Mouse (Mus musculus): ENCODE measurements around the gene Prkra. TPM values are rescaled to one million over a fixed set of nuclear protein-coding genes. Genes with fewer than 3 reads are reported as not detected.

Prkra gene
- total RNA-seq (2014; rRNA removed) (93.6 and 117 TPM in 2 replicates), polyA plus RNA-seq (2015; fragmentation: Nextera tagmentation; extraction: Ambion mirVana) (109 and 113 TPM in 2 replicates)

- no peaks in the 10 kb centered on the region for H3K9me3 ChIP-seq (ENCODE audit: low read length)
These were observed at the start of gene Prkra, which contains the start of gene Pjvk for GRCm38 (mm10) chr2:76647883-76648570. TSS of gene Prkra (minus strand) at chr2:76648015. TSS of gene Pjvk (plus strand) at chr2:76648476.

GRCm38 (mm10) chr2:76695290-76695689, 47.5 kb upstream of the Prkra start:
- ATAC-seq (ENCODE audit: low FRiP score) (no peak), DNase-seq (ENCODE audit: low spot score) (no peak)
- 85% methylated on average over 6 of the region's 6 CpGs for WGBS

More at GRCm38 (mm10) chr2:76647883-76648570, at the start of gene Prkra, which contains the start of gene Pjvk:
- H3K36me3 ChIP-seq (ENCODE audit: insufficient read depth, low read length): no peaks in the 10 kb centered on the region
- peak; percentile 2; the same call in 1 of the 2 replicates for TF ChIP-seq CTCF (IDR thresholded peaks at IDR 0.05)
- peak within 1 kb of the TSS; percentile 86 for H3K4me3 ChIP-seq (ENCODE audit: low read depth, low read length)
- H3K27ac ChIP-seq (ENCODE audit: low read depth, low read length): peak within 1 kb of the TSS; percentile 90
- H3K9ac ChIP-seq (replicated peaks; ENCODE audit: low read length, poor library complexity, severe bottlenecking): peak within 1 kb of the TSS; percentile 85
- peak within 1 kb of the TSS; percentile 72 for H3K4me2 ChIP-seq (ENCODE audit: low read depth, low read length, poor library complexity, severe bottlenecking)
- H3K4me1 ChIP-seq (ENCODE audit: insufficient read depth, low read length): no peaks in the 10 kb centered on the region
- ATAC-seq (ENCODE audit: low FRiP score) (peak; percentile 98), DNase-seq (ENCODE audit: low spot score) (peak; percentile 99)
- under 1% methylated on average over 41 of the region's 42 CpGs for WGBS
- H3K27me3 ChIP-seq (ENCODE audit: insufficient read depth, low read length): no peaks in the 10 kb centered on the region

DNA sequence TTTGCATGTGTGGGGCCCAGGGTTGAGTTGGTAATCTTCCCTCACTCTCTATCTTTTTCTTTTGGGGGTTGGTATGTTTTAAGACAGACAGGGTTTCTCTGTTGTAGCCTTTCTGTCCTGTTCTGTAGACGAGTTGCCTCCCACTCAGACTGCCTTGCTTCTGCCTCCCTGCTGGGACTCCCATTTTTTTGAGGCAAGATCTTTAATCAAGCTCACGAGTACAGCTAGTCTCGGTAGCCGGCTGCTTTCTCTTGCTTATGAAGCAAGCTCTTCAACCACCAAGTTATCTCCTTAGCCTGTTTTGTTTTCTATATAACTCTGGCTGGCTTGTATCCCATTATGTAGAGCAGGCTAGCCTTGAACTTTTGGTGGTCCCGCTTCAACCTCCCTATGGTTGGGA, 46.0 kb upstream of the Prkra start:
- no peaks in the 10 kb centered on the region for H3K9me3 ChIP-seq (ENCODE audit: low read length)
- no peak overlapping the region for H3K4me2 ChIP-seq (ENCODE audit: low read depth, low read length, poor library complexity, severe bottlenecking)
- H3K27me3 ChIP-seq (ENCODE audit: insufficient read depth, low read length): no peaks in the 10 kb centered on the region
- no peak for ATAC-seq (ENCODE audit: low FRiP score)
- H3K27ac ChIP-seq (ENCODE audit: low read depth, low read length): no peak overlapping the region
- no peak overlapping the region for H3K4me3 ChIP-seq (ENCODE audit: low read depth, low read length)
- no peak overlapping the region for H3K9ac ChIP-seq (replicated peaks; ENCODE audit: low read length, poor library complexity, severe bottlenecking)
- DNase-seq (ENCODE audit: low spot score): no peak
- H3K36me3 ChIP-seq (ENCODE audit: insufficient read depth, low read length): peaks cover 39% of the 10 kb centered on the region
- TF ChIP-seq CTCF (IDR thresholded peaks at IDR 0.05): no peak
- H3K4me1 ChIP-seq (ENCODE audit: insufficient read depth, low read length): no peaks in the 10 kb centered on the region
- WGBS: 87% methylated on average over 5 of the region's 5 CpGs

More at GRCm38 (mm10) chr2:76695290-76695689, 47.5 kb upstream of the Prkra start:
- no peak overlapping the region for H3K4me3 ChIP-seq (ENCODE audit: low read depth, low read length)
- H3K27me3 ChIP-seq (ENCODE audit: insufficient read depth, low read length): no peaks in the 10 kb centered on the region
- no peak overlapping the region for H3K27ac ChIP-seq (ENCODE audit: low read depth, low read length)
- H3K4me1 ChIP-seq (ENCODE audit: insufficient read depth, low read length): no peaks in the 10 kb centered on the region
- no peak for TF ChIP-seq CTCF (IDR thresholded peaks at IDR 0.05)
- no peak overlapping the region for H3K4me2 ChIP-seq (ENCODE audit: low read depth, low read length, poor library complexity, severe bottlenecking)
- no peak overlapping the region for H3K9ac ChIP-seq (replicated peaks; ENCODE audit: low read length, poor library complexity, severe bottlenecking)
- peaks cover 35% of the 10 kb centered on the region for H3K36me3 ChIP-seq (ENCODE audit: insufficient read depth, low read length)
- H3K9me3 ChIP-seq (ENCODE audit: low read length): no peaks in the 10 kb centered on the region

DNA sequence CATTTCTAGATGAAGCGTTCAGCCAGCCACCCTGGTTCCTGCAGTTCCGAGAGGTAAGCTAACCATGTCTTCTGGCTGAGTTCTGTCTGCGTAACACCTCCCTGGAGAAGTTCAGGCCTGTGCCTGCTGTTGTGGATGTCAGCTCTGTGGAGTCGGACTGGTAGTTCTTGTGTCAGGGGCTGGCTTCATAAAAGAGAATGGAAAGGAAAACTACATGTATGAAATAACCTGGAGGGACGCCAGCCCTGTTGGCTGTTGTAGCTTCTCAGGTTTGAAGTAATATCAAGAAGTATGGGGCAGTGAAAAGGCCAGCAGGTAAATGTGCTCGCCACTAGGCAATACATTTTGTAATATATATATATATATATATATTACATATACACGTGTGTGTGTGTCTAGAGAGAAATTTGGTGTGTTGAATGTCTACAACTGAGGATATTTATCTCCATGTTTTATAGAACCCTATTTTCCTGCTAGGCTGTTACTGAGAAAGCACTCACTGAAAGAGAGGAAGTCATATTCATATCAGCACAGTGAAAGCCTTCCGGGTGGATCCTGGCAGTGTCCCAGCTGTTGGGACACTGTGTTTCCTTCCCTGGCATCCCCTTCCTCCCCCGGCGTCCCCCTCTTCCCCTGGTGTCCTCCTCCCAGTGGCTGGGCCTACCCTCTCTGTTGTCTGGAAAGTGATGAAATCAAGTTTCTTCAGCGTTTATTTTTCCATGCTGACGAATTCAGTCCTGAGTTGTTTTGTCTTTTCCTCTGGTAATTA, 42.8 kb upstream of the Prkra start:
- Histone ChIP-seq H3K9ac (replicated peaks; ENCODE audit: low read length, poor library complexity, severe bottlenecking) (no peak overlapping the region), H3K36me3 (ENCODE audit: insufficient read depth, low read length) (peaks cover 66% of the 10 kb centered on the region), H3K4me2 (ENCODE audit: low read depth, low read length, poor library complexity, severe bottlenecking) (no peak overlapping the region), H3K27ac (ENCODE audit: low read depth, low read length) (no peak overlapping the region), H3K27me3 (ENCODE audit: insufficient read depth, low read length) (no peaks in the 10 kb centered on the region), H3K4me1 (ENCODE audit: insufficient read depth, low read length) (no peaks in the 10 kb centered on the region), H3K9me3 (ENCODE audit: low read length) (no peaks in the 10 kb centered on the region), H3K4me3 (ENCODE audit: low read depth, low read length) (no peak overlapping the region)
- WGBS: 94% methylated on average over 12 of the region's 12 CpGs
- no peak for DNase-seq (ENCODE audit: low spot score)
- no peak for TF ChIP-seq CTCF (IDR thresholded peaks at IDR 0.05)
- no peak for ATAC-seq (ENCODE audit: low FRiP score)

- DNase-seq (ENCODE audit: low spot score) (no peak), ATAC-seq (ENCODE audit: low FRiP score) (no peak)
- Histone ChIP-seq H3K4me2 (ENCODE audit: low read depth, low read length, poor library complexity, severe bottlenecking) (no peak overlapping the region), H3K4me3 (ENCODE audit: low read depth, low read length) (no peak overlapping the region), H3K27me3 (ENCODE audit: insufficient read depth, low read length) (no peaks in the 10 kb centered on the region), H3K36me3 (ENCODE audit: insufficient read depth, low read length) (peaks cover 57% of the 10 kb centered on the region), H3K9me3 (ENCODE audit: low read length) (no peaks in the 10 kb centered on the region), H3K9ac (replicated peaks; ENCODE audit: low read length, poor library complexity, severe bottlenecking) (no peak overlapping the region), H3K27ac (ENCODE audit: low read depth, low read length) (no peak overlapping the region), H3K4me1 (ENCODE audit: insufficient read depth, low read length) (no peaks in the 10 kb centered on the region)
- no peak for TF ChIP-seq CTCF (IDR thresholded peaks at IDR 0.05)
- 83% methylated on average over 7 of the region's 7 CpGs for WGBS
These were observed 40.3 kb upstream of the Prkra start for GRCm38 (mm10) chr2:76688162-76688561.

- Histone ChIP-seq H3K27me3 (ENCODE audit: insufficient read depth, low read length) (no peaks in the 10 kb centered on the region), H3K9ac (replicated peaks; ENCODE audit: low read length, poor library complexity, severe bottlenecking) (no peak overlapping the region), H3K4me2 (ENCODE audit: low read depth, low read length, poor library complexity, severe bottlenecking) (no peak overlapping the region), H3K36me3 (ENCODE audit: insufficient read depth, low read length) (peaks cover 58% of the 10 kb centered on the region), H3K4me3 (ENCODE audit: low read depth, low read length) (no peak overlapping the region), H3K27ac (ENCODE audit: low read depth, low read length) (no peak overlapping the region), H3K9me3 (ENCODE audit: low read length) (no peaks in the 10 kb centered on the region), H3K4me1 (ENCODE audit: insufficient read depth, low read length) (no peaks in the 10 kb centered on the region)
- DNase-seq (ENCODE audit: low spot score) (no peak), ATAC-seq (ENCODE audit: low FRiP score) (no peak)
- 92% methylated on average over 3 of the region's 3 CpGs for WGBS
- no peak for TF ChIP-seq CTCF (IDR thresholded peaks at IDR 0.05)
These were observed 39.8 kb upstream of the Prkra start for GRCm38 (mm10) chr2:76687608-76688007.

Data from midbrain, postnatal 0 days (tissue).